Mouse (Mus musculus): ENCODE results near the gene Dgkb.

Gene Dgkb

DNA sequence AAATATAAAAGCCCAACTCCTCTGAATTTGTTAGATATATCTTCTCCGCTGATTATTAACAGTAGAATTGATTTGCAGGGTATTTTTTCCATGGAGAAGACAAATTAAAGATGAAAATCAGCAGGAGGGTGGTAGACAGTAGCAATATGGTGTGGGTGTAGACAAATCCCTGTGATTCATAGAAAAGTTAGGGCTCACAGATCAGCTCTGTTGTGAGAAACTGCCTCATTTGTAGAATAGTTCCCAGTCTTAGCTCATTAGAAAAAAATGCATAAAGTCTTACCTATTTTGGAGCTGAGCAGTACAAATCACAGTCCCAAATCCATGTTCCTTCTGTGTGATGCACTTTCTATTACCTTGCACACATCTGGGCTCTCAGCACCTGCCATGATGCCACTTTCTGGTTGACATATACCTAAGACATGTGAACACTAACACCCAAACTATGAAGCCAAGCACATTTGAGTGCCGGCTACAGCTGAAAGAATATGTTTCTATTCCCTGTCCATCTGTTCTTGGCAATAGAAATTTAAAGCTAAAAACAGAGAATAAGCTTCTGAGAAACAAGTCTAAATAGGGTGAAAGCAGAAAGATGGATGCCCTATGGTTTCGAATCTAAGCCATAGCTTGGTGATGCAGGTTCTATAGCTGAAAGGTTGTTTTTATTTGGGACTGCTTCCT, 782.8 kb downstream of the Dgkb start:
- no peak for DNase-seq

GRCm38 (mm10) chr12:38608104-38608503, 790.6 kb downstream of the Dgkb start:
- DNase-seq: no peak

GRCm38 (mm10) chr12:38668265-38668664, 850.7 kb downstream of the Dgkb start:
- DNase-seq: no peak
